Mouse (Mus musculus) frontal cortex, postnatal 10 days (tissue): ENCODE data around the gene Itih4.

ENCODE experiments used
- DNase-seq, 2 experiments: peaks; one replicate each; pipeline ENCODE4 v3.0.0; 2022; ENCODE audit warnings: low spot score in 2 of 2, mixed read lengths in 1 of 2

Itih4 gene

GRCm38 (mm10) chr14:30886204-30886603, at the start of gene Itih4:
Gene Itih4 (plus strand): TSS chr14:30886476.
- DNase-seq = no peak

- DNase-seq = no peak
These were observed 48.8 kb upstream of the Itih4 start for GRCm38 (mm10) chr14:30837416-30837996.

- DNase-seq = no peak
These were observed 42.6 kb upstream of the Itih4 start for GRCm38 (mm10) chr14:30843701-30844100.

GRCm38 (mm10) chr14:30850504-30850903, 35.8 kb upstream of the Itih4 start:
- DNase-seq = no peak

- no peak for DNase-seq
These were observed 34.0 kb upstream of the Itih4 start for GRCm38 (mm10) chr14:30852325-30852724.

- DNase-seq = no peak
These were observed 31.0 kb upstream of the Itih4 start for GRCm38 (mm10) chr14:30855316-30855715.

- no peak for DNase-seq
These were observed 29.3 kb upstream of the Itih4 start for GRCm38 (mm10) chr14:30856885-30857507.

GRCm38 (mm10) chr14:30857990-30858389, 28.3 kb upstream of the Itih4 start:
- DNase-seq = no peak

- no peak for DNase-seq
These were observed 24.7 kb upstream of the Itih4 start for GRCm38 (mm10) chr14:30861421-30862125.

- no peak for DNase-seq
These were observed 23.9 kb upstream of the Itih4 start for GRCm38 (mm10) chr14:30862368-30862767.

GRCm38 (mm10) chr14:30865311-30865710, 21.0 kb upstream of the Itih4 start:
- DNase-seq = no peak

- peak; percentile 35 to 61 for DNase-seq
These were observed 19.2 kb upstream of the Itih4 start for GRCm38 (mm10) chr14:30867042-30867441.

GRCm38 (mm10) chr14:30868826-30869225, 17.4 kb upstream of the Itih4 start:
- DNase-seq = no peak

- DNase-seq = no peak
These were observed 16.9 kb upstream of the Itih4 start for GRCm38 (mm10) chr14:30869391-30869801.

GRCm38 (mm10) chr14:30870206-30871147, 15.8 kb upstream of the Itih4 start:
- no peak for DNase-seq

- no peak for DNase-seq
These were observed 12.1 kb upstream of the Itih4 start for GRCm38 (mm10) chr14:30874095-30874700.

- no peak for DNase-seq
These were observed 11.0 kb upstream of the Itih4 start for GRCm38 (mm10) chr14:30875130-30875865.

- DNase-seq = no peak
These were observed 10.3 kb upstream of the Itih4 start for GRCm38 (mm10) chr14:30875955-30876354.

GRCm38 (mm10) chr14:30876451-30876850, 9.8 kb upstream of the Itih4 start:
- DNase-seq = no peak

GRCm38 (mm10) chr14:30877827-30878226, 8.4 kb upstream of the Itih4 start:
- DNase-seq = no peak
